Mouse (Mus musculus) heart, postnatal 0 days (tissue): Measurements from ENCODE around the gene Tspan33.

Source experiments
- CTCF ChIP-seq: IDR thresholded peaks from 2 replicates; pipeline ENCODE4 v1.5.1; 2016; ENCODE audit warnings: antibody characterized with exemption, control low read depth, low read depth
- EP300 ChIP-seq: IDR thresholded peaks from 2 replicates; pipeline ENCODE4 v1.6.1; 2016; ENCODE audit warnings: antibody characterized with exemption, low read depth

DNA sequence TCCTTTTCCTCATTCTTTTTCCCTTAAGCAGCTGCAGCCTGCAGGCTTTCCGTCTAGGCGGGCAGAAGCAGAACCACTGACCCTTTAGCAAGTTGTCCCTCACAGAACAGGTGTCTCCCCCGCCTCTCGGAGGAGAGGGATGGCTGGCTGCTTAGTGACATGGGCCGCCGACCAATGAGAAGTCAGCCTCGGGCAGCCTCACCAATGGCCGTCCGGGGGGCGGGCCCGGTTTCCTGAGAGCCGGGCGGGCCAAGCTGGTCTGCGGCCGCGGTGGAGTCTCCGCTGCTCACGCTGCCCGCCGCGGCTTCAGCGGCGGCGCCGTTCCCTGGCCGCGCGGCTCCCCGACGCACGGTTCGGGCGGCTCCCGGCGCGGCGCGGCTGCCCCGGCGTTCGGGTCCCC is at the start of gene Tspan33:
- TF ChIP-seq EP300 (peak; percentile 78), CTCF (no peak)
